Mouse (Mus musculus) hindbrain, embryonic 12.5 days (tissue): ENCODE data around the gene Sntg2. TPM values are rescaled to one million over a fixed set of nuclear protein-coding genes. Genes with fewer than 3 reads are reported as not detected.

Experiments
- ATAC-seq: fragments of 200-750 bp; cut with Nextera tagmentation; 2 replicates; pipeline ENCODE4 v1.8.0; 2017; ENCODE audit warnings: moderate TSS enrichment; ENCODE audit not compliant: low FRiP score
- H3K27ac ChIP-seq: fragments of 300-500 bp; sonication (generic); 2 replicates; pipeline ENCODE4 v1.5.1; 2016; ENCODE audit warnings: mild to moderate bottlenecking
- H3K27me3 ChIP-seq: fragments of 300-500 bp; sonication (generic); 2 replicates; pipeline ENCODE4 v1.6.1; 2016; ENCODE audit warnings: mild to moderate bottlenecking
- H3K36me3 ChIP-seq: fragments of 300-500 bp; sonication (generic); 2 replicates; pipeline ENCODE4 v1.6.1; 2016; ENCODE audit warnings: mild to moderate bottlenecking
- H3K4me1 ChIP-seq: fragments of 300-500 bp; sonication (generic); 2 replicates; pipeline ENCODE4 v1.6.1; 2016
- H3K4me2 ChIP-seq: fragments of 300-500 bp; sonication (generic); replicated peaks from 2 replicates; pipeline ENCODE4 v1.6.1; 2016; ENCODE audit warnings: mild to moderate bottlenecking
- H3K4me3 ChIP-seq: fragments of 300-500 bp; sonication (generic); 2 replicates; pipeline ENCODE4 v1.5.1; 2016; ENCODE audit warnings: mild to moderate bottlenecking
- H3K9ac ChIP-seq: fragments of 300-500 bp; sonication (generic); 2 replicates; pipeline ENCODE4 v1.6.1; 2016; ENCODE audit warnings: mild to moderate bottlenecking, moderate library complexity
- H3K9me3 ChIP-seq: fragments of 300-500 bp; sonication (generic); replicated peaks from 2 replicates; pipeline ENCODE4 v1.6.1; 2016; ENCODE audit warnings: mild to moderate bottlenecking
- WGBS: fragments of 180-500 bp; shearing (Covaris S2); methylation state at CpG from one replicate; pipeline ENCODE4 v1.1.7; 2016; 5-methylcytosine and 5-hydroxymethylcytosine counted together
- polyA plus RNA-seq: library from polyadenylated mRNA; unstranded; fragments of >200 nt; fragmentation: Nextera tagmentation; extraction: Ambion mirVana; gene quantifications from 2 replicates; pipeline ENCODE4 v1.2.1, GENCODE M21; 2016

Gene Sntg2
- polyA plus RNA-seq, 1 experiment from 2014 or later, result 0.36 TPM

- no peak overlapping the region for H3K4me2 ChIP-seq
- no peaks in the 10 kb centered on the region for H3K36me3 ChIP-seq
- H3K9me3 ChIP-seq, result no peaks in the 10 kb centered on the region
- H3K27me3 ChIP-seq, result no peaks in the 10 kb centered on the region
- no peak overlapping the region for H3K9ac ChIP-seq
- no peak overlapping the region for H3K27ac ChIP-seq
- no peak overlapping the region for H3K4me3 ChIP-seq
- 79% methylated on average over 4 of the region's 4 CpGs for whole genome bisulfite sequencing
- no peaks in the 10 kb centered on the region for H3K4me1 ChIP-seq
- no peak for ATAC-seq
Measured at GRCm38 (mm10) chr12:30347284-30347683, 25.9 kb downstream of the Sntg2 start.

- no peak for ATAC-seq
- Histone ChIP-seq H3K4me3 (no peak overlapping the region), H3K4me2 (no peak overlapping the region), H3K9me3 (no peaks in the 10 kb centered on the region), H3K27ac (no peak overlapping the region), H3K4me1 (no peaks in the 10 kb centered on the region), H3K36me3 (no peaks in the 10 kb centered on the region), H3K27me3 (no peaks in the 10 kb centered on the region), H3K9ac (no peak overlapping the region)
- WGBS, result 26% methylated on average over 1 of the region's 1 CpGs
Measured at GRCm38 (mm10) chr12:30344806-30345205, 28.4 kb downstream of the Sntg2 start.

GRCm38 (mm10) chr12:30336301-30336700 lies 36.9 kb downstream of the Sntg2 start:
- no peak overlapping the region for H3K4me3 ChIP-seq
- H3K27ac ChIP-seq, result no peak overlapping the region
- H3K36me3 ChIP-seq, result no peaks in the 10 kb centered on the region
- no peak overlapping the region for H3K9ac ChIP-seq
- no peaks in the 10 kb centered on the region for H3K27me3 ChIP-seq
- H3K4me2 ChIP-seq, result no peak overlapping the region
- no peaks in the 10 kb centered on the region for H3K4me1 ChIP-seq
- WGBS, result 88% methylated on average over 5 of the region's 5 CpGs
- ATAC-seq, result no peak
- no peaks in the 10 kb centered on the region for H3K9me3 ChIP-seq

- H3K27ac ChIP-seq, result no peak overlapping the region
- H3K27me3 ChIP-seq, result no peaks in the 10 kb centered on the region
- no peak overlapping the region for H3K4me2 ChIP-seq
- H3K36me3 ChIP-seq, result no peaks in the 10 kb centered on the region
- H3K4me1 ChIP-seq, result no peaks in the 10 kb centered on the region
- H3K4me3 ChIP-seq, result no peak overlapping the region
- ATAC-seq, result no peak
- no peaks in the 10 kb centered on the region for H3K9me3 ChIP-seq
- H3K9ac ChIP-seq, result no peak overlapping the region
- 93% methylated on average over 2 of the region's 2 CpGs for WGBS
Measured at GRCm38 (mm10) chr12:30334502-30334901, 38.7 kb downstream of the Sntg2 start.

- no peaks in the 10 kb centered on the region for H3K9me3 ChIP-seq
- no peaks in the 10 kb centered on the region for H3K36me3 ChIP-seq
- H3K27me3 ChIP-seq, result no peaks in the 10 kb centered on the region
- H3K4me3 ChIP-seq, result no peak overlapping the region
- WGBS, result 74% methylated on average over 2 of the region's 2 CpGs
- H3K4me1 ChIP-seq, result no peaks in the 10 kb centered on the region
- ATAC-seq, result no peak
- H3K9ac ChIP-seq, result no peak overlapping the region
- no peak overlapping the region for H3K27ac ChIP-seq
- no peak overlapping the region for H3K4me2 ChIP-seq
Measured at GRCm38 (mm10) chr12:30317971-30318370, 55.2 kb downstream of the Sntg2 start.

- no peak overlapping the region for H3K4me3 ChIP-seq
- no peak overlapping the region for H3K27ac ChIP-seq
- no peaks in the 10 kb centered on the region for H3K9me3 ChIP-seq
- no peaks in the 10 kb centered on the region for H3K36me3 ChIP-seq
- ATAC-seq, result no peak
- no peaks in the 10 kb centered on the region for H3K27me3 ChIP-seq
- no peak overlapping the region for H3K4me2 ChIP-seq
- H3K9ac ChIP-seq, result no peak overlapping the region
- H3K4me1 ChIP-seq, result no peaks in the 10 kb centered on the region
Measured at GRCm38 (mm10) chr12:30313021-30313420, 60.2 kb downstream of the Sntg2 start.

- 77% methylated on average over 5 of the region's 5 CpGs for WGBS
- H3K4me2 ChIP-seq, result no peak overlapping the region
- H3K9ac ChIP-seq, result no peak overlapping the region
Measured at GRCm38 (mm10) chr12:30308197-30308939, 64.8 kb downstream of the Sntg2 start.

GRCm38 (mm10) chr12:30292724-30293560 lies 80.2 kb downstream of the Sntg2 start:
- Histone ChIP-seq H3K4me2 (no peak overlapping the region), H3K36me3 (no peaks in the 10 kb centered on the region), H3K27ac (no peak overlapping the region), H3K4me1 (no peaks in the 10 kb centered on the region), H3K27me3 (peaks cover 3% of the 10 kb centered on the region; the same call in 1 of the 2 replicates), H3K9me3 (no peaks in the 10 kb centered on the region), H3K4me3 (no peak overlapping the region), H3K9ac (no peak overlapping the region)
- 75% methylated on average over 13 of the region's 13 CpGs for WGBS
- no peak for ATAC-seq

More at GRCm38 (mm10) chr12:30308197-30308939, 64.8 kb downstream of the Sntg2 start:
- no peaks in the 10 kb centered on the region for H3K36me3 ChIP-seq
- H3K9me3 ChIP-seq, result no peaks in the 10 kb centered on the region
- H3K4me3 ChIP-seq, result no peak overlapping the region
- H3K27me3 ChIP-seq, result no peaks in the 10 kb centered on the region
- peaks cover 3% of the 10 kb centered on the region; the same call in 1 of the 2 replicates for H3K4me1 ChIP-seq
- ATAC-seq, result no peak
- no peak overlapping the region for H3K27ac ChIP-seq

GRCm38 (mm10) chr12:30286888-30287573 lies 86.1 kb downstream of the Sntg2 start:
- H3K4me3 ChIP-seq, result no peak overlapping the region
- H3K27ac ChIP-seq, result no peak overlapping the region
- H3K27me3 ChIP-seq, result no peaks in the 10 kb centered on the region
- H3K4me2 ChIP-seq, result no peak overlapping the region
- ATAC-seq, result no peak
- H3K9me3 ChIP-seq, result no peaks in the 10 kb centered on the region
- WGBS, result 76% methylated on average over 5 of the region's 5 CpGs
- no peak overlapping the region for H3K9ac ChIP-seq
- H3K36me3 ChIP-seq, result no peaks in the 10 kb centered on the region
- no peaks in the 10 kb centered on the region for H3K4me1 ChIP-seq

- Histone ChIP-seq H3K9me3 (no peaks in the 10 kb centered on the region), H3K27ac (no peak overlapping the region), H3K9ac (no peak overlapping the region), H3K4me1 (no peaks in the 10 kb centered on the region), H3K4me3 (no peak overlapping the region), H3K36me3 (no peaks in the 10 kb centered on the region), H3K4me2 (no peak overlapping the region), H3K27me3 (no peaks in the 10 kb centered on the region)
- ATAC-seq, result no peak
- 87% methylated on average over 4 of the region's 4 CpGs for WGBS
Measured at GRCm38 (mm10) chr12:30283741-30284140, 89.4 kb downstream of the Sntg2 start.

- ATAC-seq, result no peak
- Histone ChIP-seq H3K9me3 (no peaks in the 10 kb centered on the region), H3K36me3 (no peaks in the 10 kb centered on the region), H3K4me3 (no peak overlapping the region), H3K27ac (no peak overlapping the region), H3K4me2 (no peak overlapping the region), H3K4me1 (no peaks in the 10 kb centered on the region), H3K9ac (no peak overlapping the region), H3K27me3 (no peaks in the 10 kb centered on the region)
- WGBS, result 88% methylated on average over 8 of the region's 8 CpGs
Measured at GRCm38 (mm10) chr12:30272242-30272985, 100.8 kb downstream of the Sntg2 start.

GRCm38 (mm10) chr12:30264206-30264605 lies 109.0 kb downstream of the Sntg2 start:
- Histone ChIP-seq H3K36me3 (no peaks in the 10 kb centered on the region), H3K4me3 (no peak overlapping the region), H3K4me2 (no peak overlapping the region), H3K4me1 (no peaks in the 10 kb centered on the region), H3K9me3 (no peaks in the 10 kb centered on the region), H3K9ac (no peak overlapping the region), H3K27me3 (no peaks in the 10 kb centered on the region), H3K27ac (no peak overlapping the region)
- ATAC-seq, result no peak
- 58% methylated on average over 5 of the region's 5 CpGs for WGBS
